Mouse (Mus musculus) ovary, postnatal 36 days (tissue): ENCODE measurements around the gene Irf5.

Experiments used
- DNase-seq: peaks from one replicate; pipeline ENCODE4 v3.0.0; 2022; ENCODE audit warnings: low spot score, mixed read lengths

Irf5 gene

GRCm38 (mm10) chr6:29526281-29527251 is at the start of gene Irf5:
Irf5 (plus strand) TSS chr6:29526625.
- DNase-seq: no peak

- DNase-seq: no peak
Observed at GRCm38 (mm10) chr6:29482691-29483090, 43.7 kb upstream of the Irf5 start.

- peak; percentile 65 for DNase-seq
Observed at GRCm38 (mm10) chr6:29484716-29485559, 41.5 kb upstream of the Irf5 start.

- no peak for DNase-seq
Observed at GRCm38 (mm10) chr6:29485951-29486350, 40.5 kb upstream of the Irf5 start.

- DNase-seq: peak; percentile 55
Observed at GRCm38 (mm10) chr6:29494101-29494500, 32.3 kb upstream of the Irf5 start.

GRCm38 (mm10) chr6:29496270-29496669 is 30.2 kb upstream of the Irf5 start:
- DNase-seq: no peak

GRCm38 (mm10) chr6:29497791-29498190 is 28.6 kb upstream of the Irf5 start:
- no peak for DNase-seq

GRCm38 (mm10) chr6:29500177-29500576 is 26.2 kb upstream of the Irf5 start:
- DNase-seq: no peak

- no peak for DNase-seq
Observed at GRCm38 (mm10) chr6:29500810-29501209, 25.6 kb upstream of the Irf5 start.

- DNase-seq: no peak
Observed at GRCm38 (mm10) chr6:29501599-29501998, 24.8 kb upstream of the Irf5 start.

GRCm38 (mm10) chr6:29505493-29505892 is 20.9 kb upstream of the Irf5 start:
- DNase-seq: no peak

- no peak for DNase-seq
Observed at GRCm38 (mm10) chr6:29506834-29507233, 19.6 kb upstream of the Irf5 start.

- peak; percentile 36 for DNase-seq
Observed at GRCm38 (mm10) chr6:29507447-29508309, 18.7 kb upstream of the Irf5 start, which contains the start of gene Kcp. Kcp (minus strand) TSS chr6:29507952.

- no peak for DNase-seq
Observed at GRCm38 (mm10) chr6:29509086-29509485, 17.3 kb upstream of the Irf5 start.

GRCm38 (mm10) chr6:29513284-29513683 is 13.1 kb upstream of the Irf5 start:
- DNase-seq: no peak

GRCm38 (mm10) chr6:29517139-29517538 is 9.3 kb upstream of the Irf5 start:
- DNase-seq: peak; percentile 74

- DNase-seq: no peak
Observed at GRCm38 (mm10) chr6:29522626-29523300, 3.7 kb upstream of the Irf5 start.

- DNase-seq: no peak
Observed at GRCm38 (mm10) chr6:29523301-29524033, 3.0 kb upstream of the Irf5 start.

- DNase-seq: no peak
Observed at GRCm38 (mm10) chr6:29524034-29524489, 2.4 kb upstream of the Irf5 start.

GRCm38 (mm10) chr6:29525256-29525655 is 1.2 kb upstream of the Irf5 start:
- no peak for DNase-seq
